Mouse (Mus musculus) ovary, adult 2 months (tissue): ENCODE data around the gene Cd207. TPM values are rescaled to one million over a fixed set of nuclear protein-coding genes. Genes with fewer than 3 reads are reported as not detected.

Source experiments
- polyA plus RNA-seq: library from polyadenylated mRNA; depleted of rRNA; stranded (reverse); fragments of >200 nt; gene quantifications from 2 replicates; pipeline ENCODE4 v1.2.3, GENCODE M21; 2012; rRNA removed

The Cd207 gene
- not detected in 2 replicates for polyA plus RNA-seq

DNA sequence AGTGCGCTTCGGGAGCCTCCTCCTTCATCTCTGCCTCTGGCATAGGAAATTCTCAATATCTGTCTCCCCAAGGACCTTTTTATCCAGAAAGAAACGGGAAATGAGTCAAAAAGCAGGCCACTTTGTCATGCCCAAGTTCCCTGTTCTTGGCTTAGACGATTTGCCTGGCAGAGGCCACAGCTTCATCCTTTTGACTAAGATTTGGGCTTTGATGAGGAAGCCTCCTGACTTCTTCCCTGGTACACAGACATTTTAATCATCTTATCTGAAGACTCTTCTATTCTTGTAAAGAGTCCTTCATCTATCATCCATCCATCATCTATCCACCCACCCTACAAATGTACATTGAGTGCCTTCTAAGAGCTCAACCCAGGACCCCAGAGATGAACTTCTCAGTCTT is at the start of gene Cd207:
TSS of gene Cd207 (minus strand) at position 101 of the 400 bp plus-strand sequence.

DNA sequence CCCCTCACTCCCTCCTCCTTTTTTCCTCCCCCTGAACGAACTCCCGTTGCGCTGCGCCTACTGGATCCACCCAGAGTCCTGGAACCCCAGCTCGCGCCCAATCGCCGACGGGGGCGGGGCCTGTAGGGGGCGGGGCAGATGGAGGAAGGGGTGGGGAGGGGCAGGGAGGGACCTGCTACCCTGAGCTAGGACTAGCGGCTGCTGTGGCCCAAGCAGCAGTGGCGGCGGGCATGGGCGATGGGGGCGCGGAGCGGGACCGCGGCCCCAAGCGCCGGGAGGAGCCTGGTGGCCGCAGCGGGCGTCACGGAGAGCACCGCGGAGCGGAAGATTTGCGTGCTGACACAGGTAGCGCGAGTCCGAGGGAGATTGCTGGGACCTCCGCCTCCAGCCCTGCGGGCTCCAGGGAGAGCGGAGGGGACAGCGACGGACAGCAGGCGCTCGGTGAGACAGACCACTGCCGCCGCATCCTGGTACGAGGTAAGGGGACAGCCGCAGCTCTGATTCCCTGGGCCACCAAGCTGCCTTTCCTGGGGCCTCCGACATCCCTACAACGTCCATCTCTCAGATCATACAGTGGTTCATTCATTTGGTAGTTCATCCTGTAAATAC is 33.5 kb upstream of the Cd207 start, which contains the start of gene Vax2:
TSS of gene Vax2 (plus strand) at position 198 of the 609 bp plus-strand sequence.

DNA sequence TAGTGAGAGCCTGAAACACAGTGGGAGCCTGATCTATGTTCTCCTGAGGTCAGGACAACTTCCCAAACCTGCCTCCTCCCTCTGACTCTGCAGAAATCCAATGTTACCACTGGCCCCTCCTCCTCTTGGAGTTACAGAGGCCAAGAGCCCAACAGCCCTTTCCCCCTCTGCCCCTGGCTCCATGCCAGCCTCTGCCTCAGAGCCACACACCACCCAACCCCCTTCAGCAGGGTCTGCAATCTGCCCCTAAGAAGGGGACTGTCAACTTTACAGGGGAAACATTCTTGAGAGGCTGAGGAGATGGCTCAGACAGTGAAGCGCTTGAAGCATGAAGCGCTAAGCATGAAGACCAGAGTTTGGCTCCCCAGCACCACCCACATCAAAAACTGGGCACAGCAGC is 21.6 kb downstream of the Cd207 start, which contains the start of gene Clec4f:
TSS of gene Clec4f (minus strand) at position 101 of the 400 bp plus-strand sequence.

Other genes starting within 250 kb of the Cd207 start
- gene Tet3, start 218.8 kb downstream of the Cd207 start, polyA plus RNA-seq, result 12.4 and 13.2 TPM in 2 replicates
- 57.3 and 60.1 TPM in 2 replicates for gene Dguok, start 170.9 kb downstream of the Cd207 start, polyA plus RNA-seq
- gene Actg2, start 141.6 kb downstream of the Cd207 start, polyA plus RNA-seq, result 499 and 574 TPM in 2 replicates
- 10.4 and 14.2 TPM in 2 replicates for gene Stambp, start 105.1 kb downstream of the Cd207 start, polyA plus RNA-seq
- not detected in 2 replicates for gene Clec4f, start 21.7 kb downstream of the Cd207 start, polyA plus RNA-seq
- not detected in 2 replicates for gene Vax2, start 33.4 kb upstream of the Cd207 start, polyA plus RNA-seq
- gene Atp6v1b1, start 65.1 kb upstream of the Cd207 start, polyA plus RNA-seq, result 2.4 and 3.4 TPM in 2 replicates
- gene Ankrd53, start 84.8 kb upstream of the Cd207 start, polyA plus RNA-seq, result not detected in 2 replicates
- 130 and 137 TPM in 2 replicates for gene Tex261, start 98.0 kb upstream of the Cd207 start, polyA plus RNA-seq
- 20.8 and 24.5 TPM in 2 replicates for gene Nagk, start 117.1 kb upstream of the Cd207 start, polyA plus RNA-seq
- gene Paip2b, start 153.9 kb upstream of the Cd207 start, polyA plus RNA-seq, result 8.2 and 9.2 TPM in 2 replicates
- 7.5 and 7.9 TPM in 2 replicates for gene Zfp638, start 189.3 kb upstream of the Cd207 start, polyA plus RNA-seq